Mouse (Mus musculus) ovary, postnatal 10 days (tissue): ENCODE measurements around the gene Gm20517.
"Not testable (repeated sequence)": the region's sequence is repeated elsewhere in the genome, so short reads cannot be mapped to it uniquely, and the experiment has no call there.

ENCODE experiments used
- DNase-seq: peaks from one replicate; pipeline ENCODE4 v3.0.0; 2022; ENCODE audit warnings: low spot score

Gene Gm20517

GRCm38 (mm10) chr17:47596839-47597164, 14.6 kb upstream of the Gm20517 start:
- DNase-seq: no peak

- no peak for DNase-seq
Observed at GRCm38 (mm10) chr17:47597261-47597660, 14.1 kb upstream of the Gm20517 start.

- no peak for DNase-seq
Observed at GRCm38 (mm10) chr17:47597838-47598579, 13.4 kb upstream of the Gm20517 start.

DNA sequence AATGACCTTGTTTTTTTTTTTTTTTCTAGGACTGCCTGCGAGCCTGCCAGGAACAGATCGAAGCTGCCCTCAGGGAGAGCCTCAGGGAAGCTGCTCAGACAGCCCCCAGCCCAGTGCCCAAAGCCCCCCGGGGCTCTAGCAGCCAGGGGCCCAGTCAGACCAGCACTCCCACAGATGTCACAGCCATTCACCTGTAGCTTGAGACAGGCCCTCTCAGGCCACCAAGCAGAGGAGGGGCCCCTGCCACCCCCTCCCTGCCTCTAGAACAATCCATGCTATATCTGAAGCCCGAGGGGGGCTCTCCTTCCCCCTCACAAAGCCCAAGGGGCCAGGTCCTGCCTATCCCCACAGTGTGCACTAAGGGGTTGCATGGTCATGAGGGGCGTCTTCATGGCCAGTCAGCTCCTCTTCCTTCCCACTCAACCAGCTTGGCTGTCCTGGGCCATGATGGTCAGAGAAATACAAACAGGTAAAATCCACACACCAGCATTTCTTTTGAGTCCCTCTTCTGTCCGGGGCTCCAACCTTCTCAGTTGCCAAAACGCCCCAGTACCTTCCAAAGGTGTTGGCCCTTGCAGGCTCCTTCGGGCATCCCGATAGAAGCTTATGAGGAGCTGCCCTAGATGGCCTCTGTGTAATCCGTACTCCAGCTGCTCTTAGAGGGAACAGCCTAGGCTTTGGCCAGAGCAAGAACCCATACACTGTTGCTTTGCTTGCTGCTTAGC, 12.6 kb upstream of the Gm20517 start:
- not testable (repeated sequence) for DNase-seq

DNA sequence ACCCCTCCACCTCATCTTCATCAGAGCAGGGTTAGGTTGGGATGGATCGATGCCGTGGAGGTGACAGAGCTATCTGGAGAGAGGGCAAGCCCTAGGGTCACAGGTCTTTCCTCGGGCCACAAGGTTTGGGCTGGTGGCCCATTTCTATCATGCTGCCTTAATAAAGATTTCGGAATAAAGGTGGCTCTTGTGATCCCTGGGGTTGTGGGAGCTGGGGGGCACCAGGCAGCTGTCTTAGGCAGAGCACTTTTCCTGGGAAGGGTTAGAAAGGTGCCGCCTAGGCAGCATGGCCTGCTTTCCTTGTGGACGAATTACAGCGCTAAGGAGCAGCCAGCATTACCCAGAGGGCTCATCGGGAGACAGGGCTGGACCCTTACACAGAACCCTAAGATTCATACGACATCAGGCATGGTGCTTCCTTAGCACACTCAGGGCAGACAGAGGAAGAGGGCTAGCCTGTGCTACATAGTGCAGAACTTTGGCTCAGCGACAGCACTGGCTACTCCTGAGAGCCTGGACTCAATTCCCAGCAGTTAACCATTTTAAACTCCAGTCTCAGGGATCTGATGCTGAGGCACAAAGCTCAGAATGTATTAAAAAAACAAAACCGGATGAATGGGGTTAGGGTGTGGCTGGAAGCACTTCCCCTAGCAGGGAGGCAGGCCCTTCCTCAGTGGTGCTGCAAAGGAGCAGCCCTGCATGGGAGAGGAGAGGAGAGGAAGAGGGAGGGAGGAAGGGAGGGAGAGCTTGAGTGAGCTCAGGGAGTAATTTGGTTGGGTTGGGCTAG, 11.7 kb upstream of the Gm20517 start:
- no peak for DNase-seq

DNA sequence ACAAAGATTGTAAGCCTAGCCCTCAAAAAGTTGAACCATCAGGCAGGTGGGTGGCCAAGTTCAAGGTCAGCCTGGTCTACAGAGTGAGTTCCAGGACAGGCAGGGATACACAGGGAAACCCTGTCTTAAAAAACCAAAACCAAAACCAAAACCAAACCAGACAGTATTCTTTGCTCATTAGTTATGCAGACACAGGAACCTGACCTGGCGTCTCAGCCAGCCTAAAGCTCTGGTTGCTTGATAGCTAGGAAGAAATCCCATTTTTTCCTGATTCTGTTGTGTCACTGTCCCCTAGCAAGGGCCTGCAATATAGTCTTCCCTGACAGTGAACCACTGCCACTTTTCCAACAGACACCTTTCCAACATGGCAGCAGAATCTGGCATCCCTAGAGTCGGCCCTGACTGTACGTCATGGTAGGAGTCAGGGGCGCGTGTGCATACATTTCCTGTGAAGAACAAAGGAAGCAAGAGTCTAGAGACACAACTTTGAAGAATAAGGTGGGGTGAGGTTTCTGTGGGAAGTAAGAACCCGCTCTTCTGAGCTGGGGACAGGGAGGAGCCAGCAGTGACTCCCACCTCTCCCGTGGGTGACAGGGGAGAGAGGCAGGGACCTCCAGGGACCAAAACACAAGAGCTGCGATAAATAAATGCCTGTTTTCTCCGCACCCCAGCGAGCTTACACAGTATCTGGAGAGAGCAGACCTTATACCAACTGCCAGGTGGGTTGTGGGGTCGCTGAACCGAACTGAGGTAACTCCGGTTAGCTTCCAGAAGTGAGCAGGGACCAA, 10.6 kb upstream of the Gm20517 start:
- no peak for DNase-seq

- DNase-seq: no peak
Observed at GRCm38 (mm10) chr17:47601389-47601755, 10.0 kb upstream of the Gm20517 start.

DNA sequence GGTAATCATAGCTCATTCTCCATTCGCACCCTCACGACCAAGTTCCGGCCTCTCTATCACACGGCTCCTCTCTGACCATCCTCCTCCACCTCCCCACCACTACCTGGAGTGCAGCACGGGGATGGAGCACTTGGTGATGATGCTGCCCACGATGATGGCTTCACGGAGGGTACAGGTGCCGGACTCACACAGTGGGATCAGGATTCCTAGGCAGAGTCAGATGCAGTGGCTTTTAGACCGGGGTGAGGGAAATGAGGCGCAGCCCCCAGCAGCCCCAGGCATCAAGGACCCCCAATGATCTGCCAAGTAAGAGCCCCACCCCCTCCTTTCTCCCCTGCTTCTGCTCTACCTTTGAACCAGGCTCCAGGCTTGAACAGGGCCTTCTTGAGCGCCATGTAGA, 9.1 kb upstream of the Gm20517 start:
- no peak for DNase-seq

GRCm38 (mm10) chr17:47606220-47606619, 5.2 kb upstream of the Gm20517 start:
- no peak for DNase-seq

DNA sequence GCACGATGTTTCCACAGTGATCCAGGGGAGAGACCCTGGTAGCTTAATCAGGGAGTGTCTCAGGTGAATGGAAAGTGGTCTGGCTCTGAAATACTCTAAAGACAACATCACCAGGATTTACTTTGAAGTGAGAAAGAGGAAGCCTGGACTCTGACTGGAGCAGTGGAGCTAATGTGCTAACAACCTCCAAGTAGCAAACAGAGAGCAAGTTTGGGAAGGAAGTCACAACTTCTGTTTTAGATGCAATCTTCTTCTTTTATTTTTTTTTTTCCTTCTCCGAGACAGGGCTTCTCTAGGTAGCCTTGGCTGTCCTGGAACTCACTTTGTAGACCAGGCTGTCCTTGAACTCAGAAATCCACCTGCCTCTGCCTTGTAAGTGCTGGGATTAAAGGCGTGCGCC, 2.2 kb upstream of the Gm20517 start:
- no peak for DNase-seq

DNA sequence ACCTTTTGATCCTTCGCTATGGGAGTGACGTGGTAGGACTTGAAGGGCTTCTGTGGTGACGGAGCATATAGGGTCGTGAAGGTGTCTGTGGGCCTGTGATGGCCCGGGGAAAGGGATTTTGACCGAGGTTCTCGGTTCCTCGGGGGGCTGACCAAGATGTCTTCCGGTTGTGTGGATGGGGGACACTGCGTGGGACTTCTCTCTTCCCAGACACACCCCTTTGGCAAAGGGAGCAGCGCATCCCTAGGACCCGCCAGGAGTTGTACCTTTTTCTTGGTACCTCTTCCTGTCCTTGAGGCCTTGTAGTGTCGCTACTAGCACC, 233 bp downstream of the Gm20517 start:
- DNase-seq: no peak

DNA sequence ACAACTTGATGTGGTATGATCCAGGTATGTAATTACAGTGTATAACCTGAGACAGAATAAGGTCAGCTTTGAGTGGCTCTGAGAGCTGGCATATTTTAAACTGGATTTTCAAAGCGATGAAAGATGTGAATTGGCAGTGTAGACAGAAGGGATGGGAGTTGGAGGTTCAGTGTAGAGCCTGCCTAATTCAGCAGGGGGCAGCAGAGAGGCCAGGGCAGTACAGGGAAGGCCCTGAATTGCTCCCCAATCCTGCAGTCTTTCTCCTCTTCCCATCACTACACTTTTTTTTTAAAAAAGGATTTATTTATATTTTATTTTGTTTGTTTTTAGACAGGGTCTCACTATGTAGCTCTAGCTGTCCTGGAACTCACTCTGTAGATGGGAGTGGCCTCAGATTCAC, 2.6 kb downstream of the Gm20517 start:
- DNase-seq: no peak

GRCm38 (mm10) chr17:47616119-47616518, 4.7 kb downstream of the Gm20517 start:
- no peak for DNase-seq

DNA sequence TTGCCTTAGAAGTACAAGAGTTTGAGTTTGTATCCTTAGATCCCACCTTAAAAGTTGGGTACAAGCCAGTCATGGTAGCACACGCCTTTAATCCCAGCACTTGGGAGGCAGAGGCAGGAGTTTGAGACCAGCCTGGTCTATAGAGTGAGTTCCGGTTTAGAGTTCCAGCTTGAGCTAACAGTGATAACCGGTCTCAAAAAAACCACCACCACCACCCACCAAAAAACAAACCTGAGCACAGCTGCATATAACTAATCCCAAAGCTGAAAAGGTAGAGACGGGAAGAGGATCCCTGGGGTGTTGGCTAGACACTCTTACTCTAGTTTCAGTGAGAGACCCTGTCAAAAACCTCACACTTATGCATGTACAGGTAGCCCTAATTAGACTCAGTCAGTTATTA, 5.3 kb downstream of the Gm20517 start:
- DNase-seq: no peak

DNA sequence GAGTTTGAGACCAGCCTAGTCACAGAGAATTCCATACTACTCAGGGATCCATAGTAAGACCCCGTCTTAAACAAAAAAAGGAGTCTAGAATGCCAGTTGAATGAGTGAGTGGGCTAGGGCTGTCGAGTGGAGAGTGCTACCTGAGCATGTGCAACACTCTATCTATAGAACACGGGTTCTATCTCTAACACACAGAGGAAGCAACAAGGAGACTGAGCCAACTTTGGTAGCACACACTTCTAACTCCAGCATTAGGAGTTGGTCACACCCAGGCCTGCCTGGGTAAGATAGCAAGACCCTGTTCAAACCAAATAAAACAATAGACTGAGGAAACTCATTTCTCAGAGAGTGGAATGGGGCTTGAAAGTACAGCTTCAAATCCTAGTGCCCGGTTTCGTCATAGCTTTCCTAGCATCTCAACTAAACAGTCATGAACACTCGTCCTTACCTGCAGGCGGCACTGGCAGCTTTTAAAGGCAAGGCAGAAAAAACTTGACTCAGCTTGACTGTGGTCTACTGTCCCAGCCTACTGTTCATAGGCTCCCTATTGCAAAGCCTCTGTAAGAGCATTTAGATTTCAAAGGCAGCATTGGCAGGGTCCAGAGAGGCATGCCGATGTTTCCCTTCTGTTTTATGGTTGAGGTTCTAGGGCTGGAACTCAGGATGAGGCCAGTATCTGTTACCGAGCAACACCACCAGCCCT, 6.4 kb downstream of the Gm20517 start:
- DNase-seq: no peak

DNA sequence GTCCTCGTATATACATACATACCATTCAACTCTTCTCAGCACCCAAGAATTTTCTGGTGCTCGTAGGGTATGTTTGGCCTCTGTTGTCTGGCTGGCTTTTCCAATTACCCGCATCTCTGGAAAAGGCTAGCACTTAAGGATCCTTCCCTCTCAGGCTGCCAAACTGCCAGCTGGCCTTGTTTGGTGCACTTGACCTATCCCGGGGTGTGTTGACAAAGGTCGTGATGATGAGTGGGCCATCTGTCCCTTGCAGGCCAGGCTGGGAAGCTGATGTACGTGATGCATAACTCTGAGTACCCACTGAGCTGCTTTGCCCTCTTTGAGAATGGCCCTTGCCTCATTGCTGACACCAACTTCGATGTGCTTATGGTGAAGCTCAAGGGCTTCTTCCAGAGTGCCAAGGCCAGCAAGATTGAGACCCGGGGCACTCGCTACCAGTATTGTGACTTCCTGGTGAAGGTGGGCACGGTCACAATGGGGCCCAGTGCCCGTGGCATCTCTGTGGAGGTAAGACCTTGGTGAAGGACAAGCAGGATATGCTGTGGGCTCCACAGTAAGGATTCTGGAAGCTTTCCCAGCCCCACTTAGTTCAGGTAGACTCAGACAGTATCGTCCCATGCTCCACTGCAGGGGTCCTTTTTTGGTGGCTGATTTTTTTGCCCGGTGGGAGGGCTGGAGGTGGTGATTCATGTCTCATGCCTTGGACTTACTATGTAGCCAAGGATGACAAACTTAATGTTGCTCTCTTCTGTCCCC, 7.3 kb downstream of the Gm20517 start:
- DNase-seq: no peak

- no peak for DNase-seq
Observed at GRCm38 (mm10) chr17:47622912-47623554, 11.6 kb downstream of the Gm20517 start.

DNA sequence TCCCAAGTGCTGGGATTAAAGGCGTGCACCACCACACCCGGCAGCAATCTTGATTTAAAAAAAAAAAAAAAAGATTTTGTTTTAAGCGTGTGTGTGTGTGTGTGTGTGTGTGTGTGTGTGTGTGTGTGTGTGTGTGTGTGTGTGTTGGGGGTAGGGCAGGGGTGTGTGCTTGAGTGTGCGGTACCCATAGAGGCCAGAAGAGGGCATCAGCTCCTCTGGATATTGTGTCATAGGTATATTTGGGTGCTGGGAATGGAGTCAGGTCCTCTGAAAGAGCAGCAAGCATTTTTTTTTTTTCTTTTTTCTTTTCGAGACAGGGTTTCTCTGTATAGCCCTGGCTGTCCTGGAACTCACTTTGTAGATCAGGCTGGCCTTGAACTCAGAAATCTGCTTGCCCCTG, 13.2 kb downstream of the Gm20517 start:
- not testable (repeated sequence) for DNase-seq

DNA sequence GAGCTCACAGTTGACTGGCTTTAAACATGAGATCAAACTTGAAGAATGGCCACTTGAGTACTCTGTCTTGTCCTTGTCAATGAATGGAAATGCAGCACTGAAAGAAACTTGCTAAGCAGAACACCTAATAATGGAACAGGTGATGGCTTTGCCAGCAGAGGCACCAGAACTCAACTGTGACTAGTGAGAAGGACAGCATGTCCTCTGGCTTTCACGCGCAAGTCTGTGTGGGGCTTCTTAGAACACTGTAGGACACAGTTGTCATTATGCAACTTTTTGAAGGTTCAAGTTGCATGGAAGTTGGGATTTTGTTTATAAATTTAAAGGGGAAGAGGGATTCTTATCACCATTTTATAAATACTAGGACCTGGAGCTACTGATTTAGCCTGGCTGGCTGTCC, 13.7 kb downstream of the Gm20517 start:
- DNase-seq: no peak

- DNase-seq: no peak
Observed at GRCm38 (mm10) chr17:47626031-47626430, 14.6 kb downstream of the Gm20517 start.

DNA sequence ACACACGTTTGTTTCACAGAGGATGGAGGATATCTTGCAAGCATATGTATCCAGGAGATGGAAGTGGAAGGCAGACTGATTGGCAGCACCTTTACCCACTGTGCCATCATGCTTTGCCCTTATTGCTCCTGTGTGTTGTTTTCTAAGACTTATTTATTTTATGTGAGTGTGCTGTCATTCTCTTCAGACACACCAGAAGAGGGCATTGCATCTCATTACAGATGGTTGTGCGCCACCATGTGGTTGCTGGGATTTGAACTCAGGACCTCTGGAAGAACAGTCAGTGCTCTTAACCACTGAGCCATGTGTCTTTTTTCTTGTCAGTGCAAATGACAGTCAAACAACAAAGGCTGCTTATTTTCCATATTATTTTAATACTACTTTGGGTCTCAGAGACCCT, 16.4 kb downstream of the Gm20517 start:
- DNase-seq: no peak
